Mouse (Mus musculus): ENCODE results near the gene Fam131b. TPM values are rescaled to one million over a fixed set of nuclear protein-coding genes. Genes with fewer than 3 reads are reported as not detected.

The Fam131b gene
- polyA plus RNA-seq, 1 experiment: 0.92 TPM

Other genes starting within 250 kb of the Fam131b start
- gene Tas2r139, start 183.7 kb downstream of the Fam131b start, polyA plus RNA-seq (2012; rRNA removed): not detected in 2 replicates
- gene Tas2r144, start 109.3 kb downstream of the Fam131b start, polyA plus RNA-seq (2012; rRNA removed): not detected in 2 replicates
- 34.1 and 35.8 TPM in 2 replicates for gene Gstk1, start 78.7 kb downstream of the Fam131b start, polyA plus RNA-seq (2012; rRNA removed)
- 2.5 and 3.1 TPM in 2 replicates for gene Tmem139, start 62.7 kb downstream of the Fam131b start, polyA plus RNA-seq (2012; rRNA removed)
- gene Casp2, start 59.7 kb downstream of the Fam131b start, polyA plus RNA-seq (2012; rRNA removed): 32.0 and 35.1 TPM in 2 replicates
- gene Clcn1, start 38.0 kb downstream of the Fam131b start, polyA plus RNA-seq (2012; rRNA removed): 0.21 and 0.35 TPM in 2 replicates
- 124 and 140 TPM in 2 replicates for gene Zyx, start 25.0 kb upstream of the Fam131b start, polyA plus RNA-seq (2012; rRNA removed)
- gene Epha1, start 48.6 kb upstream of the Fam131b start, polyA plus RNA-seq (2012; rRNA removed): 27.6 and 33.6 TPM in 2 replicates
- 0.47 and 0.49 TPM in 2 replicates for gene Tas2r143, start 75.6 kb upstream of the Fam131b start, polyA plus RNA-seq (2012; rRNA removed)
- 0.30 and 0.37 TPM in 2 replicates for gene Tas2r135, start 80.8 kb upstream of the Fam131b start, polyA plus RNA-seq (2012; rRNA removed)
- not detected in 2 replicates for gene Tas2r126, start 109.9 kb upstream of the Fam131b start, polyA plus RNA-seq (2012; rRNA removed)
- gene Olfr458, start 140.6 kb upstream of the Fam131b start, polyA plus RNA-seq (2012; rRNA removed): not detected in 2 replicates
- gene Olfr457, start 151.7 kb upstream of the Fam131b start, polyA plus RNA-seq (2012; rRNA removed): not detected in 2 replicates
- not detected in 2 replicates for gene Olfr456, start 162.6 kb upstream of the Fam131b start, polyA plus RNA-seq (2012; rRNA removed)
- 0.01 TPM in 1 of 2 replicates, not detected in the other for gene Olfr455, start 222.9 kb upstream of the Fam131b start, polyA plus RNA-seq (2012; rRNA removed)